Mouse (Mus musculus) ES-E14 (cell line): ENCODE data around the gene Dck.

Experiments
- CHD2 ChIP-seq: IDR thresholded peaks from 2 replicates; pipeline ENCODE4 v1.6.1; 2014; ENCODE audit warnings: mild to moderate bottlenecking, low read depth, low read length, inconsistent platforms
- MAFK ChIP-seq: IDR thresholded peaks from 2 replicates; pipeline ENCODE4 v1.6.1; 2014; ENCODE audit warnings: mild to moderate bottlenecking, low read depth, low read length, inconsistent platforms; ENCODE audit not compliant: insufficient read depth

DNA sequence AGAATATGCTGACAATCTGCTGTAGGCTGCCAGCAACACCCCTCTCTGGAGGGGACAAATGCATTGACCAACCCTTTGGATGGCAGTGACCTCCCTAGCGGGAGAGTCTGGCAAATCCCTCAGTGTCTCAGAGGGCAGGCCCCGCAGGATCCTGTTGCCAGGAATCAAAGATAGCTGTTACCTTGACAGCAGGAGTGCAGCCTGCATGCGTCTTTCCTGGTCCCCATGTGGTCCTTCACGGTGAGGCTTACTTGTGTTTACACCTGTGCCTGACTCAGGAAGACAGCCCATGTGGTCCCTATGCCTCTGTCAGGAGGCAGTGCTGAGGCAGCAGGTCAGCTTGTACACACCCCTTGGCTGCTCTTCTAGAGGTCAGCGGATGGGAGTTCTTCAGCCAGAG, 41.5 kb downstream of the Dck start:
- TF ChIP-seq CHD2, result no peak
- no peak for TF ChIP-seq MAFK
